Mouse (Mus musculus): ENCODE data around the gene Timm44.
A peak's percentile ranks its signal among the peaks of the same experiment; 100 is the strongest.

Gene Timm44

DNA sequence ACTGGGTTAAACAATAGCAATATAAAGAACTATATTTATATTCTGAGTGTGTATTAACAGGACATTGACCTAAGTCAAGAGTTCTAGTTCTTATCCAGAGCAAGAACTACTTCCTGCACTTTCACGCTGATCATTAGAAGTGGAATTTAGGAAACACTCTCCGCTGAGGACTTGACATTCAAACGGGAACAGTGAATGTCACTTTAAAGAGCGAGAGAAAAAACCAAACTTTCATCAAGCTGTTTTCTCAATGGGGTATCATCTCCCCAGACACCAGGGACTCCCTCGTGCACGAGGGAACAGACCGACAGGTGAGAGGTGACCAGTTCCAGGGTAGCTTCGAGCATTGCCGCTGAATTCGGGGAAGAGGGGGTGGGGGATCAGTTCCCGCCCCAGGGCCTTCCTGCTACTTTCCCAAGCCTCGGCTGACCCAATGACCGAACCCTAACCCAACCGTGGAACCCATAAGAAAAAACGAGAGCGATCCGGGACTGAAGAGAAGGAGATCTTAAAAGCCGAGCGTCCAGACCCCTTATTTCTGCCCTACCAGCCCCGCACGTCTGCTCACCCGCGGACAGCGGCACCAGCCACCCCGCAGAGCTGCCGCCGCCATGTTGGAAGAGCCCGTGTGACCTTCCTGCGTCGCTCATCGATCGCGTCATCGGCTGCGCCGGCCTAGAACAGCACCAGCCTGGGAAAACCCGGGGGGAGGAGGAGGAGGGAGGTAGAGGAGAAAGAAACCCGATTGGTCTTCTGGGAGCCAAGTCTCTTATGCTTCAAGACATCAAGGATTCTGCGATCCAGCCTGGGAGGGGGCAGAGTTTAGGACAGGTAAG lies at the start of gene Timm44:
Gene Timm44, minus strand, starts transcription at position 639 of the 836 bp plus-strand sequence.
- peak; percentile 96 for DNase-seq

- DNase-seq = peak; percentile 97
These were observed 49.5 kb upstream of the Timm44 start, which contains the start of the genes Ccl25 and Elavl1 for GRCm38 (mm10) chr8:4324983-4325750. Gene Ccl25 (plus strand): TSS chr8:4325210. Gene Elavl1 (minus strand): TSS chr8:4325413.

DNA sequence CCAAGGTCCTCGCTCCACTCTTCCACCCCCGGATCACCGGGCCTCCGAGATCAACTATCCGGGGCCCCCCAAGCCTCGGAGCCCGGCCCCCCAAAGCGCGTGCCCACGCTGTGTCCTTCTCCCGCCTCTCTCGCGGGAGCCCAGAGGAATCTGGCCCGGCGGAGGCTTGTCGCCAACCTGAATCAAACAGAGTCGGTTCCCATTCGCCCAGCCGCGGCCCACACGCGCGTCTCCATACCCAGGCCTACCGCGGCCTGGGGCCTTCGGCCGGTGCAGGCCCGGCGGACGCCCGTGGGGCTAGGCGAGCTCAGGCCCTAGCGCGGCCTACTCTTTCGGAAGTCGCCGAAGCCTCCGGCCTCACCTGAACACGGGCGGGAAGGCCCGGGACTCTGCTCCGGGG lies 48.8 kb upstream of the Timm44 start:
- DNase-seq = no peak

GRCm38 (mm10) chr8:4323917-4324316 lies 48.2 kb upstream of the Timm44 start:
- no peak for DNase-seq

DNA sequence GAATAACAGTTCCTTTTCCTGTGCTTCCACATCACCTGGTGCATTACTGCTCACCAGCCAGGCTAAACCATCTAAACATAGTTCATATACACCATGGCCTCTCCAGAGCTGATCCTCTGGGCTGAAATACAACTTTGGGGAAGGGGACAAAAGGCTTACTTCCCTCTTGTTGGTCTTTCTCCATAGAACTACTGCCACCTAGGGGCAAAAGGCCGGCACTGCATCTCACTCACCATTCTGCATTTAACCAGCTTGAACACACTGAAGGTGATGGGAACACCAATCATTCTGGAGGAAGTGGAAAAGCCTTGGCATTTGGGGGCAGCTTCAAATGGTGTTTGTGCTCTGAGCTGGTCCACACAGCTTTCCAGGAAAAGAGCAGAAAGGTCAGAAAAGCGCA lies 46.8 kb upstream of the Timm44 start:
- peak; percentile 94 for DNase-seq

DNA sequence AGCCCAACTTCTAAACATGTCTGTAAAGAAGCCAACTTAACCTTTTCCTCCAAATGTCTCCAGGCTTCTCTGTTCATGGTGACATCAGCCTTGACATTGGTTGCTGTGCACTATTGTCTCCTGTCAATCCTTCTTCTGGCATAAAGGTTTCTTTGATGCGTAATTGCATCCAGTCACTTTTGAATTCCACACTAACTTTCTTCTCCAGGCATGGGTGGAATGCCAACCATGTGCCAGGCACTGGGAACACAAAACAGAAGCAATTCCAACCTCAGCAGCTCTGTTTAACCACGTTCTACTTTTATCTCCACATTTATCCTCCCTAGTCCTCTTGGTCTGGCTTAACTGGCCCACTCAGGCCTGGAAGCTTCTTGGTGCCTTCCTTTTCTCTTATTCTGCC lies 45.3 kb upstream of the Timm44 start:
- no peak for DNase-seq

DNA sequence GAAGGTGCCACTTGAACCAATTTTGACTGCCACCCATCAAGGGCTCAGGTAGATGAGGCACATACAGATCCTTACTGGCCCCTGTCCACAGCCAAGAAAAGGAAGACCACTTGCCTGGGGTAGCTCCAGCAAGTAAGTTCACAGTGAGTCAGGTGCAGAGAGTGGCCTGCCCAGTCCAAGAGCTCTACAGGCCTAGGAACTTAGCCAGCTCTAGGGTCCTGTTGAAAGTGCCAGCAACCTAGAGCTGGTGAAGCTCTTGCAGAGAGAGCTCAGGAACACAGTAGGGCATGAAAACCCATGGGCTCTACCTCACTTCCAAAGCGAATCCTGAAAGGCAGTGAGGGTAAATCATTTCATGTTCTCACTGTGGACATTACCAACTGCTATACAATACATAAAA lies 44.7 kb upstream of the Timm44 start:
- DNase-seq = no peak

DNA sequence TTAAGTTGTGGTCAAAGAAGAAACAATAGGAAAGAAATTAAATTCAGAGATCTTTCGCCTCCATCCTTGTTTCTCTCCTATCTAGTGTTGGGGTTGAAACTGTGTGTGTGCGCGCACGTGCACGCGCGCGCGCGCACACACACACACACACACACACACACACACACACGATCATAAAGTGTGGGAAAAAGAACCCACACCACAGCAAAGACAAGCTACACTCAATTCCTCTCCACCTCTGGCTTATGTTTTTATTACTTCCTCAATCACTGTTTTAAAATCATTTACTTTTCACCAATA lies 43.8 kb upstream of the Timm44 start:
- no peak for DNase-seq

GRCm38 (mm10) chr8:4318796-4319572 lies 43.3 kb upstream of the Timm44 start:
- DNase-seq = peak; percentile 79

GRCm38 (mm10) chr8:4318124-4318523 lies 42.4 kb upstream of the Timm44 start:
- no peak for DNase-seq

DNA sequence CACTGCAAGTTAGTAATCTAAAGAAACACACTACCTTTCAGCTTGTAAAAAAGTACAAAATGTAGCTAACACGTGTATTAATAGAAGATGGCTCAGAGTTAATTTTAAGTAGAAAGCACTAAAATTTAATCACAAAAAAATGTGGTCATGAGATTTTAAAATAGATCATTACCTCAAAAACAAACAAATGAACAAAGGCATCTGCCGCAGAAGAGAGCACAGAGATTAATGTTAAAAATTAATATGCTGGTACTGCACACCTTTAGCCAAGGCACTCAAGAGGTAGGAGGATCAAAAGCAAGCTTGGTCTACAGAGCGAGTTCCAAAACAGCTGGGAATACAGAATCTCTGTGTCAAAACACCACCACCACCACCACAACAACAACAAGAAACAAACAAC lies 39.1 kb upstream of the Timm44 start:
- DNase-seq = peak; percentile 68

DNA sequence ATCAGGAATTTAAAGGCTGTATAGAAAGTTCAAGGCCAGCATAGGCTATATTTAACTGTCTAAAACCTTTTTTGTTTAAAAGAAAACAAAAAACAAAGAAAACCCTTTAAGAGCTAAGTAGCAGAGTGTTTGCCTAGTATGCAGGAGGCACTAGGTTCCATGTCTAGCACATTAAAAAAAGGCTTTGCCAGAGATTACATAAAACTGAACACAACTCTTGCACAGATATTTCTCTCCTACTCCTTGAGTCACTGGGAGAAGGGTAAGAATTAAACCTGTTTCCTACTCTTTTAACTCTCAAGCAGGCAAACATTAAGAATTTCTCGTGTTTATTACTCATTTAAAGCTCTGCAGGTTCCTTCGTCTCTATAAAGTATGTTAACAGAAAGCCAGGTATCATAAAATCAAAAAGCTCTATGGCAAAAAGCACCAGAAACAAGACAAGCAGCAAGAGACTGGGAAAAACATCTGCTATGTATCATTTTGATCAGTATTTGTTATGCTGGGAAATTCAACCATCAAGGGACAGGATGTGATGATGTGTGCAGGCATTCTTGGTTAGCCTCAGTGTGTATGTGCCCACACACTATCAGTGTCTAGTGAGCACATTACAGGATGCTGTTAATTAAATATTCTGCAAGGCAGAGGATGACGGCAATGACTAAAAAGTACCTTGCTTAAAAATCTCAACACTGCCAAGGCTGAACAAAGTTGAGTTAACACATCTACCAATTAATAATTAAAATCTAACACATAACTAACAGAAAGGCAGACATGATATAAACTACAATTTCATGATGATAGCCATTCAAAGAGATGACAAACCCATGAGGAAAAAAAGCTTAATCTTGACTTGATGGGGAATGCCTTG lies 37.8 kb upstream of the Timm44 start:
- peak; percentile 54 for DNase-seq

DNA sequence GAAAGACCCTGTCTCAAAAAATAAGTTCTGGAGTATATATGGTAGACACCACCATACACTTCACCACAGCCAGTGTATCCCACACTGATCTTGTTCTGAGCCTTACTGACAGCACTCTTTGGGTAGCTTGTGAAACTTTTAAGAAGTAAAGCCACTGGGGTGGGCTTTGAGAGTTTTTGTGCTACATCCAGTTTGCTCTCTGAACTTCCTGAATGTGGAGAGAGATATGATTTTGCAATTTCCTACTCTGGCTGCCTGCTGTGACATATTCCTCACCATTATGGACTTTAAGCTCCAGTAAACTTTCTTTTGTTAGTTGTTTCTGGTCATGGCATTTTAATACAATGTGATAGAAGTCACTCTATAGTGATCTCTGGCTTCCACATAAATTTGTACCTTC lies 36.4 kb upstream of the Timm44 start:
- no peak for DNase-seq

DNA sequence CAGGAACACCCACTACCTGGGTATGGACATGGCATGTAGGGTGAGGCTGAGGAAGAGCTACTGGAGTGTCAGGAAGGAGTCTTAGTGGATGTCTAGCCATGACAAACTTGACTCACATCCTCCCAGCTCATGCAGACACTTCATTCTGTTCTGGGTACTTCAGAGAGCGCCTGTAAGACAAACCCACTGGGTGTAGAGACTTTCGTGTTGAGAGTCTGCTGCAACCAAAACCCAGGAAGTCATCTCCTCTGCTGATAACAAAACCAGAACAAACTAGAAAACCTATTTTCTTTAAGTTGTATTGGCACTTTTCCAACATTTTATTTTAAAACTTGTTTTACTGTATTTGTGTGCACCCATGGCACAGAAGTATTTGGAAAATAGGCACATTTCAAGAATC lies 30.1 kb upstream of the Timm44 start:
- no peak for DNase-seq

- no peak for DNase-seq
These were observed 28.4 kb upstream of the Timm44 start for GRCm38 (mm10) chr8:4304124-4304547.

DNA sequence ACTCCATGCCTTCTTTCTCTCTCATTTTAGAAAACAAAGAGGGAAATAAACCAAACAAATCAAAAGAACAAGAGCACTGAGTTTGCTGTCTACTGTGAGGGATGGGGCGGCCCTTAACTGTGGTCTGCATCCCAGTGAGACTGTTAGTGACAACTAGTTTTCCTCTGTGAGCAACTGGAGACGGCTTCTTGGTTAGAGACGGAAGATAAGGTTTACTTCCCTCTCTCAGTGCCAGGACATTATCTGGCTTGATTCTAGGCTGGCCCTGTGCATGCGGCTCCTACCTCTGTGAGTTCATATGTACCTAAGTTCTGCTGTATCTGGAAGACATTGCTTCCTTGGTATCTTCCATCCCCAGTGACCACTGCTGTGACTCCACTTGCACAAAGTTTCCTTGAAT lies 22.1 kb upstream of the Timm44 start:
- DNase-seq = no peak

DNA sequence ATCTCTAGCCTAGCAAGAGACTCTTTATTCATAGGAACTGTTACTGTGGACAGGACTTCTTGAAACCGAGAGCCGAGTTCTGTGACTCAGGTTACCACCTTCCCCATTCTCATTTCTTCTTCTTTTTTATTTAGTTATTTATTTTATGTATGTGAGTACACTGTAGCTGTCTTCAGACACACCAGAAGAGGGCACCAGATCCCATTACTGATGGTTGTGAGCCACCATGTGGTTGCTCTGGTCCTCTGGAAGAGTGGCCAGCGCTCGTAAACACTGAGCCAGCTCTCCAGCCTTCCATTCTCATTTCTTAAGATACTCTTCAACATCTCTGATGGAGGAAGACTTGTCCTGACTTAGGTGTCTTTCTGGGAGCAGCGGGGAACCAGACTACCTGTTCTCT lies 17.0 kb upstream of the Timm44 start:
- DNase-seq = no peak

- DNase-seq = no peak
These were observed 375 bp upstream of the Timm44 start for GRCm38 (mm10) chr8:4276111-4276465.

GRCm38 (mm10) chr8:4269609-4270008 lies 6.1 kb downstream of the Timm44 start:
- DNase-seq = no peak

- DNase-seq = peak; percentile 36
These were observed 8.1 kb downstream of the Timm44 start for GRCm38 (mm10) chr8:4267627-4268026.

DNA sequence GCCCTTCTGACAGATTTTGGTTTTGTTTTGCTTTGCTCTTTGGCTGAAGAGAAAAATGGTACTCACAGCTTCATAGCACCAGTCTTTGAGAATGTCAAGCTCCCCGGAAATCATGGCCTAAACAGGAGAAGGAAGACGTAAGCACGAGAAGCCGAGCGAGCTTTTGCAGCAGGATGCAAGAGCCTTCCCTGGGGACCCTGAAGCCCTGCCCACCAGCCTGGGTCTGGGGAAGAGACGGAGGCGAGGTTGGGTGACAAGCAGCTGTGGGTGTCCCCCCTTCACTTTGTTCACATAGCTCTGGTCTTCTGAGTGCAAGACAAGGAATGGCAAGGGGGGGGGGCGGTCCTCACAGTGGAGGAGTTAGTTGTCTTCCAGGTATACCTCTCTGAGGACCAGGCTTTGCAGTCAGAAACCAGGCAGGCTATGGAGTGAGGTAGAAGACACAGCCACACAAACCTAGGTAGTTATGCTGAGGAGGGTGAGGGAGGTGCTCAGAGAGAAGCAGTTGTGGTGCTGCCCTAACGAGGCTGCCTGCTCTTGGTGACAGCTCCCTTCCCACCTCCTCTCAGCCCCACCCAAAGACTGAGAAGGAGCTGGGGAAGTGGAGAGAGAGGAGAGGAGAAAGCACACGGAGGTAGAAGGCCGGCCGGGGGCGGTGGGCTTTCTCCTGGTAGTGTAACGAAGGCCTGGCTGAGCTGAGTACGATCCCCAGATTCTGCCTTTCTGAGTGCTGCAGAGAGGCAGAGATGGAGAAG lies 10.4 kb downstream of the Timm44 start:
- DNase-seq = no peak
